Mouse (Mus musculus): ENCODE measurements around the gene Lyrm4.

DNA sequence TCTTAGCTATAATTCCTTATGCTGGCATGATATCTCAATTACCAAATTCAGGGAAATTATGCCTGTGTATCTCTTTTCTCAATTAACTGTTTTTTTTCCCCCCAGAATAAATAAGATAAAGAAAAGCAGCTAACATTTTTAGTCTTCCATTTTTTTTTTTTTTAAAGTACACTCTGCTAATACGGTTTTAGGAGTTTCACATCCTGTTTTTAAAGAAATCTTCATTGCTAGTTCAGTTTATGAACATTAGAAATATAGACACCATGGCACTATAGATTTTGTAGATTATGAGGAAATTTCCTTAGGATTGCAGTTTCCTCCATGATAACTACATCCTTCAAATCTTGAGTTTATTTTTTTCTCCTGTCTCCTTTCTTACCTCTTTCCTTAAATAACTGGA is 46.6 kb upstream of the Lyrm4 start:
- TF ChIP-seq CTCF (IDR thresholded peaks at IDR 0.05) (no peak), POLR2A (IDR thresholded peaks at IDR 0.05; ENCODE audit: insufficient read depth, low read depth, low read length) (no peak), EP300 (IDR thresholded peaks at IDR 0.05; ENCODE audit: insufficient read depth, low read depth, low read length) (no peak)
